In the genomic region with DNA sequence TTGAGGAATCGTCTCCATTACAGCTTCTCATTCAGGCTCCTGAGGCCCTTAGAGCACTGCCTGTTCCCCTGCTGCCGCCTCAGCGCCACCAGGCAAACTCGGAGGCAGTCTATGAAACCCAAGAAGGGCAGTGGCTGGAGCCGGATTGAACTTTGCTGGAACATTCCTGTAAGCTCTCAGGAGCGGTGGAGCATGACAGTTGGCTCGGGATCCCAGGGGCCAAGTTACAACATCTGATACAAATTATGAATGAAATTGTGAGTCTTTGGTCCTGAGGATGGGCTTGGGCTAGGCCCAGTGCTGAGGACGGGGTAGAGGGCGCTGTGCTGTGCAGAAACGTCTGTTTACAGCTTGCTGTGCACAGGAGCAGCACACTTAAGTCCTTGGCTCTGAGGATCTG, we compare ENCODE assay signal across 11 mouse cellular contexts. TPM values are rescaled to one million over a fixed set of nuclear protein-coding genes. Genes with fewer than 3 reads are reported as not detected.
DNase-seq lines count a peak whose midpoint lies in the region; ATAC-seq and TF ChIP-seq lines count a peak whose summit lies in the region.
"Had no signal": no experiment of that assay in that cellular context is flagged by ENCODE, and none has a peak within 500 bp of the region (broad histone marks: within the 10 kb centered on the region; RNA-seq: fewer than 3 reads in every experiment).

No protein-coding gene starts in this region.

- no peaks in the 10 kb centered on the region for H3K9me3 ChIP-seq in forebrain, embryonic 13.5 days (replicated peaks)
- no peaks in the 10 kb centered on the region for H3K9me3 ChIP-seq in forebrain, embryonic 11.5 days (ENCODE audit: control insufficient read depth, low read length)

- intact Hi-C loops in gastrocnemius, postnatal 14 days (cut with DNase I; ENCODE audit: low total_unique reads) = loop anchor here (5.0 kb wide), 2 partner anchors 37 to 92 kb away; no protein-coding TSS in a partner anchor
- intact Hi-C loops in left cerebral cortex, adult 2 months (cut with DNase I) = no loop called here

- H3K27ac ChIP-seq in forebrain, embryonic 13.5 days = peak overlapping the region; percentile 25; the same call in 1 of the 2 replicates
- no peak overlapping the region for H3K27ac ChIP-seq in forebrain, embryonic 11.5 days (ENCODE audit: low read depth, low read length)
- no peak overlapping the region for H3K27ac ChIP-seq in left cerebral cortex, adult 2 months
- no peak overlapping the region for H3K27ac ChIP-seq in thymus, adult 2 months (ENCODE audit: control insufficient read depth, insufficient read depth, low read length)
- H3K27ac ChIP-seq: liver, embryonic 14.5 days had no signal

- no peak for DNase-seq in forebrain, embryonic 11.5 days (ENCODE audit: low spot score)
- peak; percentile 84 for DNase-seq in NIH3T3 (ENCODE audit: low read depth)
- peak; percentile 57 for DNase-seq in gastrocnemius, postnatal 14 days
- DNase-seq in kidney, postnatal 36 days = peak; percentile 76 to 86
- no peak for DNase-seq in left cerebral cortex, adult 2 months (ENCODE audit: extremely low spot score in 1 of 2, low spot score in 2 of 2)
- no peak for DNase-seq in thymus, adult 2 months
- DNase-seq in adrenal gland, adult 2 months = no peak
- DNase-seq: right cerebral cortex, adult 18-20 months had no signal

- WGBS in forebrain, embryonic 13.5 days = 56% methylated on average over 10 of the region's 10 CpGs
- WGBS in forebrain, embryonic 11.5 days = 53% methylated on average over 10 of the region's 10 CpGs
- WGBS in thymus, adult 2 months = 87% methylated on average over 10 of the region's 10 CpGs

- no peaks in the 10 kb centered on the region for H3K27me3 ChIP-seq in forebrain, embryonic 13.5 days
- no peaks in the 10 kb centered on the region for H3K27me3 ChIP-seq in forebrain, embryonic 11.5 days (ENCODE audit: control insufficient read depth, insufficient read depth, low read length)
- H3K27me3 ChIP-seq in thymus, adult 2 months (ENCODE audit: control insufficient read depth, insufficient read depth, low read length) = no peaks in the 10 kb centered on the region

- ATAC-seq in forebrain, embryonic 13.5 days = no peak
- ATAC-seq in forebrain, embryonic 11.5 days (replicated peaks; ENCODE audit: low FRiP score) = no peak

- H3K4me2 ChIP-seq in forebrain, embryonic 13.5 days = no peak overlapping the region
- H3K4me2 ChIP-seq in forebrain, embryonic 11.5 days (ENCODE audit: low read depth, low read length, severe bottlenecking) = no peak overlapping the region

- no peak overlapping the region for H3K4me3 ChIP-seq in forebrain, embryonic 13.5 days
- no peak overlapping the region for H3K4me3 ChIP-seq in forebrain, embryonic 11.5 days (ENCODE audit: low read depth, low read length)
- H3K4me3 ChIP-seq in left cerebral cortex, adult 2 months = no peak overlapping the region
- no peak overlapping the region for H3K4me3 ChIP-seq in thymus, adult 2 months (ENCODE audit: control insufficient read depth, insufficient read depth, low read length)

- peaks cover 3% of the 10 kb centered on the region for H3K4me1 ChIP-seq in forebrain, embryonic 13.5 days
- H3K4me1 ChIP-seq in forebrain, embryonic 11.5 days (replicated peaks; ENCODE audit: control insufficient read depth, insufficient read depth, low read length) = peaks cover 2% of the 10 kb centered on the region; the same call in 1 of the 2 replicates
- H3K4me1 ChIP-seq in thymus, adult 2 months (replicated peaks; ENCODE audit: control insufficient read depth, insufficient read depth, low read length) = 0 out of 2 replicates have a peak, but pooled peaks cover 4% of the 10 kb centered on the region

- TF ChIP-seq CTCF in left cerebral cortex, adult 2 months (IDR thresholded peaks at IDR 0.05) = no peak
- no peak for TF ChIP-seq CTCF in thymus, adult 2 months (IDR thresholded peaks at IDR 0.05; ENCODE audit: borderline replicate concordance, control insufficient read depth, extremely low read depth, insufficient read depth, low read length, poor library complexity)

- H3K9ac ChIP-seq in forebrain, embryonic 13.5 days = no peak overlapping the region
- no peak overlapping the region for H3K9ac ChIP-seq in forebrain, embryonic 11.5 days (ENCODE audit: low read length)
- H3K9ac ChIP-seq: liver, embryonic 14.5 days had no signal

- no peak for TF ChIP-seq POLR2A in thymus, adult 2 months (IDR thresholded peaks at IDR 0.05; ENCODE audit: control insufficient read depth, extremely low read depth, insufficient read depth, low read length, poor library complexity)

- H3K36me3 ChIP-seq in forebrain, embryonic 13.5 days (ENCODE audit: poor library complexity, severe bottlenecking) = peaks cover 48% of the 10 kb centered on the region
- peaks cover 6% of the 10 kb centered on the region for H3K36me3 ChIP-seq in forebrain, embryonic 11.5 days (ENCODE audit: control insufficient read depth, insufficient read depth, low read length)
- peaks cover 24% of the 10 kb centered on the region for H3K36me3 ChIP-seq in thymus, adult 2 months (ENCODE audit: control insufficient read depth, insufficient read depth, low read length)

RNA-seq across cellular contexts. Expression of a gene that starts 7.1 kb away (rescaled TPM):
- 70.9 and 81.6 TPM in 2 replicates for polyA plus RNA-seq in forebrain, embryonic 13.5 days (2015; fragmentation: Nextera tagmentation; extraction: Ambion mirVana)
- 66.5 and 70.7 TPM in 2 replicates for polyA plus RNA-seq in forebrain, embryonic 11.5 days (2014; fragmentation: Nextera tagmentation; extraction: Ambion mirVana)
- total RNA-seq in gastrocnemius, postnatal 14 days (2021) = 10 to 100 TPM in 1 of 2 experiments, 1 to 10 TPM in 1; 9.8 to 11.5 TPM
- 10 to 100 TPM; 29.5 to 29.9 TPM for total RNA-seq in left cerebral cortex, adult 2 months (2021)
- 66.0 and 67.9 TPM in 2 replicates for polyA plus RNA-seq in thymus, adult 2 months (2012; rRNA removed)
- 10 to 100 TPM; 26.2 to 34.9 TPM for total RNA-seq in adrenal gland, adult 2 months (2021)
- 45.8 and 46.5 TPM in 2 replicates for polyA plus RNA-seq in adrenal gland, adult 2 months (2012; rRNA removed)

RNA-seq across cellular contexts. Expression of a gene that starts 11.1 kb away (rescaled TPM):
- 10.0 and 11.2 TPM in 2 replicates for polyA plus RNA-seq in forebrain, embryonic 13.5 days (2015; fragmentation: Nextera tagmentation; extraction: Ambion mirVana)
- polyA plus RNA-seq in forebrain, embryonic 11.5 days (2014; fragmentation: Nextera tagmentation; extraction: Ambion mirVana) = 4.9 and 6.1 TPM in 2 replicates
- 1 to 10 TPM in 1 of 2 experiments, under 1 TPM in 1; 0.74 to 1.1 TPM for total RNA-seq in gastrocnemius, postnatal 14 days (2021)
- 1 to 10 TPM; 1.5 to 1.6 TPM for total RNA-seq in left cerebral cortex, adult 2 months (2021)
- polyA plus RNA-seq in thymus, adult 2 months (2012; rRNA removed) = 0.83 and 1.4 TPM in 2 replicates
- 1 to 10 TPM; 3.2 to 3.3 TPM for total RNA-seq in adrenal gland, adult 2 months (2021)
- 2.9 and 4.8 TPM in 2 replicates for polyA plus RNA-seq in adrenal gland, adult 2 months (2012; rRNA removed)
- total RNA-seq: hematopoietic stem cell, adult 5-6 weeks had no signal

RNA-seq across cellular contexts. Expression of a gene that starts 27.8 kb away (rescaled TPM):
- polyA plus RNA-seq in forebrain, embryonic 13.5 days (2015; fragmentation: Nextera tagmentation; extraction: Ambion mirVana) = 0.96 and 1.4 TPM in 2 replicates
- polyA plus RNA-seq in forebrain, embryonic 11.5 days (2014; fragmentation: Nextera tagmentation; extraction: Ambion mirVana) = 18.0 and 20.4 TPM in 2 replicates
- 1 to 10 TPM; 4.7 to 5.6 TPM for total RNA-seq in gastrocnemius, postnatal 14 days (2021)
- 1 to 10 TPM; 1.9 to 3.0 TPM for total RNA-seq in left cerebral cortex, adult 2 months (2021)
- polyA plus RNA-seq in thymus, adult 2 months (2012; rRNA removed) = 0.28 and 0.35 TPM in 2 replicates
- 1 to 10 TPM; 1.4 to 6.1 TPM for total RNA-seq in adrenal gland, adult 2 months (2021)
- 1.9 TPM in 2 replicates for polyA plus RNA-seq in adrenal gland, adult 2 months (2012; rRNA removed)
- total RNA-seq: hematopoietic stem cell, adult 5-6 weeks had no signal

RNA-seq across cellular contexts. Expression of a gene that starts 52.3 kb away (rescaled TPM):
- polyA plus RNA-seq in forebrain, embryonic 13.5 days (2015; fragmentation: Nextera tagmentation; extraction: Ambion mirVana) = 141 and 143 TPM in 2 replicates
- 23.3 and 25.7 TPM in 2 replicates for polyA plus RNA-seq in forebrain, embryonic 11.5 days (2014; fragmentation: Nextera tagmentation; extraction: Ambion mirVana)
- 10 to 100 TPM; 22.2 to 24.3 TPM for total RNA-seq in gastrocnemius, postnatal 14 days (2021)
- 10 to 100 TPM; 77.0 to 87.5 TPM for total RNA-seq in left cerebral cortex, adult 2 months (2021)
- polyA plus RNA-seq in thymus, adult 2 months (2012; rRNA removed) = 48.0 and 55.1 TPM in 2 replicates
- total RNA-seq in adrenal gland, adult 2 months (2021) = 100 to 1,000 TPM in 1 of 2 experiments, 10 to 100 TPM in 1; 85.8 to 103 TPM
- 16.2 and 16.5 TPM in 2 replicates for polyA plus RNA-seq in adrenal gland, adult 2 months (2012; rRNA removed)

RNA-seq across cellular contexts. Expression of a gene that starts 58.2 kb away (rescaled TPM):
- 53.5 and 58.2 TPM in 2 replicates for polyA plus RNA-seq in forebrain, embryonic 13.5 days (2015; fragmentation: Nextera tagmentation; extraction: Ambion mirVana)
- 80.6 and 83.5 TPM in 2 replicates for polyA plus RNA-seq in forebrain, embryonic 11.5 days (2014; fragmentation: Nextera tagmentation; extraction: Ambion mirVana)
- total RNA-seq in gastrocnemius, postnatal 14 days (2021) = 100 to 1,000 TPM; 165 to 201 TPM
- 100 to 1,000 TPM; 281 TPM for total RNA-seq in left cerebral cortex, adult 2 months (2021)
- polyA plus RNA-seq in thymus, adult 2 months (2012; rRNA removed) = 74.6 and 84.2 TPM in 2 replicates
- 10 to 100 TPM; 55.4 to 68.7 TPM for total RNA-seq in adrenal gland, adult 2 months (2021)
- polyA plus RNA-seq in adrenal gland, adult 2 months (2012; rRNA removed) = 98.3 and 98.7 TPM in 2 replicates

Comparison
In these comparisons a context has a peak if more than half of its experiments do, and no peak if none do; other contexts are left out.
1. DNase-seq: peak in NIH3T3 (single experiment), gastrocnemius, postnatal 14 days (single experiment) and kidney, postnatal 36 days (2 of 2); none in forebrain, embryonic 11.5 days (single experiment), left cerebral cortex, adult 2 months (0 of 2), thymus, adult 2 months (single experiment) and adrenal gland, adult 2 months (single experiment).